24 mouse cellular contexts compared by ENCODE assay signal in the genomic region with DNA sequence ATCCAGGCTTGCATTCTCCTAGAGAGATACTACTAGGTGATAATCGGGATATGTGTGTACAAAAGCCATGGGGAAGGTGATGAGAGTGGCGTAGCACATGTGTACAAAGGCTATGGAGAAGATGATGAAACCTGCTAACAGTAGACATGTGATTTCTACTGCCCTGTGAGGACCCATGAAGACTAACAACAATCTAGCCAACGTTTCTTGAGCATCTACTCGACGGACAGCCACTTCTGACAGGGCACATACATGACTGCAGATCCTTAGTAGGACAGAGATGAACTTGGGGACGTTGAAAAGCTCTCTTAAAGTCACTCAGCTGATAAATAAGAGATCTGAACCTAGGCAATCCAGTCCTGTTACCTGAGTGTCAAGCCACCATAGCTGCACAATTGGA.
DNase-seq lines count a peak whose midpoint lies in the region; ATAC-seq and TF ChIP-seq lines count a peak whose summit lies in the region.
"Had no signal": no experiment of that assay in that cellular context is flagged by ENCODE, and none has a peak within 500 bp of the region (broad histone marks: within the 10 kb centered on the region; RNA-seq: fewer than 3 reads in every experiment).

No protein-coding gene starts in this region.

- DNase-seq in heart, embryonic 10.5 days (ENCODE audit: low spot score), result peak; percentile 58
- DNase-seq in heart, adult 8-10 months (ENCODE audit: low spot score), result no peak
- DNase-seq in liver, postnatal 0 days, result peak; percentile 9
- DNase-seq in liver, result no peak
- peak; percentile 6 for DNase-seq in embryonic facial prominence, embryonic 10.5 days (ENCODE audit: low spot score)
- DNase-seq in limb, embryonic 10.5 days (ENCODE audit: low spot score), result peak; percentile 19
- DNase-seq: adrenal gland, adult 2 months; adrenal gland, postnatal 14 days; cerebellum, adult 11 months; cerebellum, adult 2 months; cerebellum, postnatal 10 days; cerebellum, postnatal 36 days; gastrocnemius, postnatal 10 days; gastrocnemius, postnatal 36 days; heart, postnatal 14 days had no signal

- no peaks in the 10 kb centered on the region for H3K9me3 ChIP-seq in heart, embryonic 10.5 days
- no peaks in the 10 kb centered on the region for H3K9me3 ChIP-seq in liver, postnatal 0 days (ENCODE audit: low read length)
- no peaks in the 10 kb centered on the region for H3K9me3 ChIP-seq in embryonic facial prominence, embryonic 10.5 days
- no peaks in the 10 kb centered on the region for H3K9me3 ChIP-seq in limb, embryonic 10.5 days (replicated peaks)
- H3K9me3 ChIP-seq: embryonic facial prominence, embryonic 12.5 days; embryonic facial prominence, embryonic 15.5 days; forebrain, embryonic 12.5 days; heart, embryonic 13.5 days; hindbrain, embryonic 13.5 days had no signal

- TF ChIP-seq CTCF in liver, postnatal 0 days (IDR thresholded peaks at IDR 0.05; ENCODE audit: low read depth), result no peak

- no peak for TF ChIP-seq EP300 in liver, postnatal 0 days (IDR thresholded peaks at IDR 0.05; ENCODE audit: low read depth)

- no peak overlapping the region for H3K4me2 ChIP-seq in liver, postnatal 0 days (ENCODE audit: low read depth, low read length)
- H3K4me2 ChIP-seq: embryonic facial prominence, embryonic 12.5 days; embryonic facial prominence, embryonic 15.5 days; forebrain, embryonic 12.5 days; heart, embryonic 13.5 days; hindbrain, embryonic 13.5 days had no signal

- no peaks in the 10 kb centered on the region for H3K27me3 ChIP-seq in heart, embryonic 10.5 days (ENCODE audit: insufficient read depth, poor library complexity, severe bottlenecking)
- H3K27me3 ChIP-seq in liver, postnatal 0 days (ENCODE audit: insufficient read depth, low read length), result no peaks in the 10 kb centered on the region
- no peaks in the 10 kb centered on the region for H3K27me3 ChIP-seq in embryonic facial prominence, embryonic 10.5 days (replicated peaks; ENCODE audit: low read depth, poor library complexity, severe bottlenecking)
- H3K27me3 ChIP-seq in limb, embryonic 10.5 days (ENCODE audit: low read depth, poor library complexity, severe bottlenecking), result no peaks in the 10 kb centered on the region
- H3K27me3 ChIP-seq: embryonic facial prominence, embryonic 12.5 days; embryonic facial prominence, embryonic 15.5 days; forebrain, embryonic 12.5 days; heart, embryonic 13.5 days had no signal

- no peak for ATAC-seq in liver, postnatal 0 days
- ATAC-seq: CD4-positive, CD25-positive, alpha-beta regulatory T cell, adult 4 months; forebrain, embryonic 16.5 days; hindbrain, embryonic 16.5 days; inflammation-experienced regulatory T-cells, adult 6 months had no signal

- peaks cover 9% of the 10 kb centered on the region for H3K4me1 ChIP-seq in heart, embryonic 10.5 days
- H3K4me1 ChIP-seq in liver, postnatal 0 days (ENCODE audit: insufficient read depth), result no peaks in the 10 kb centered on the region
- H3K4me1 ChIP-seq in embryonic facial prominence, embryonic 10.5 days, result peaks cover 19% of the 10 kb centered on the region
- peaks cover 34% of the 10 kb centered on the region for H3K4me1 ChIP-seq in limb, embryonic 10.5 days

- H3K36me3 ChIP-seq in heart, embryonic 10.5 days, result no peaks in the 10 kb centered on the region
- H3K36me3 ChIP-seq in liver, postnatal 0 days (replicated peaks; ENCODE audit: insufficient read depth, low read length), result no peaks in the 10 kb centered on the region
- H3K36me3 ChIP-seq in embryonic facial prominence, embryonic 10.5 days (replicated peaks), result no peaks in the 10 kb centered on the region
- no peaks in the 10 kb centered on the region for H3K36me3 ChIP-seq in limb, embryonic 10.5 days
- H3K36me3 ChIP-seq: embryonic facial prominence, embryonic 12.5 days; embryonic facial prominence, embryonic 15.5 days; forebrain, embryonic 12.5 days; heart, embryonic 13.5 days; hindbrain, embryonic 13.5 days had no signal

- H3K4me3 ChIP-seq in heart, embryonic 10.5 days, result no peak overlapping the region
- H3K4me3 ChIP-seq in liver, postnatal 0 days (ENCODE audit: low read depth, low read length), result no peak overlapping the region
- no peak overlapping the region for H3K4me3 ChIP-seq in embryonic facial prominence, embryonic 10.5 days
- no peak overlapping the region for H3K4me3 ChIP-seq in limb, embryonic 10.5 days
- H3K4me3 ChIP-seq: embryonic facial prominence, embryonic 12.5 days; embryonic facial prominence, embryonic 15.5 days; forebrain, embryonic 12.5 days; heart, embryonic 13.5 days; hindbrain, embryonic 13.5 days had no signal

- no peak overlapping the region for H3K27ac ChIP-seq in heart, embryonic 10.5 days
- H3K27ac ChIP-seq in liver, postnatal 0 days (ENCODE audit: low read depth), result no peak overlapping the region
- no peak overlapping the region for H3K27ac ChIP-seq in embryonic facial prominence, embryonic 10.5 days (replicated peaks)
- no peak overlapping the region for H3K27ac ChIP-seq in limb, embryonic 10.5 days
- H3K27ac ChIP-seq: embryonic facial prominence, embryonic 12.5 days; embryonic facial prominence, embryonic 15.5 days; forebrain, embryonic 12.5 days; heart, embryonic 13.5 days; hindbrain, embryonic 13.5 days had no signal

- no peak overlapping the region for H3K9ac ChIP-seq in liver, postnatal 0 days (replicated peaks)
- H3K9ac ChIP-seq: embryonic facial prominence, embryonic 12.5 days; embryonic facial prominence, embryonic 15.5 days; forebrain, embryonic 12.5 days; heart, embryonic 13.5 days; hindbrain, embryonic 13.5 days had no signal

- 77% methylated on average over 6 of the region's 6 CpGs for WGBS in heart, embryonic 10.5 days
- WGBS in liver, postnatal 0 days (ENCODE audit: insufficient replicate concordance), result 73% methylated on average over 6 of the region's 6 CpGs
- 92% methylated on average over 6 of the region's 6 CpGs for WGBS in embryonic facial prominence, embryonic 10.5 days
- 89% methylated on average over 6 of the region's 6 CpGs for WGBS in limb, embryonic 10.5 days

Comparison
In these comparisons a context has a peak if more than half of its experiments do, and no peak if none do; other contexts are left out.
1. DNase-seq: peak in heart, embryonic 10.5 days (single experiment), liver, postnatal 0 days (single experiment), embryonic facial prominence, embryonic 10.5 days (single experiment) and limb, embryonic 10.5 days (single experiment); none in heart, adult 8-10 months (single experiment) and liver (single experiment).